Mouse (Mus musculus) forebrain, embryonic 13.5 days (tissue): ENCODE measurements at regions not wholly inside any gene's neighbourhood (a gene's known extent, or its start where the extent isn't known, plus 50 kb on each side); places are given as distances from the start of the nearest gene placed in this dataset.

Source experiments
- ATAC-seq: fragments of 200-750 bp; cut with Nextera tagmentation; 2 replicates; pipeline ENCODE4 v1.8.0; 2017
- H3K27ac ChIP-seq: fragments of 300-500 bp; sonication (generic); 2 replicates; pipeline ENCODE4 v1.5.1; 2015; ENCODE audit warnings: inconsistent platforms, mild to moderate bottlenecking, moderate library complexity
- H3K27me3 ChIP-seq: fragments of 300-500 bp; sonication (generic); 2 replicates; pipeline ENCODE4 v1.6.1; 2015; ENCODE audit warnings: mild to moderate bottlenecking, inconsistent platforms
- H3K36me3 ChIP-seq: fragments of 300-500 bp; sonication (generic); 2 replicates; pipeline ENCODE4 v1.6.1; 2015; ENCODE audit warnings: mild to moderate bottlenecking, inconsistent platforms; ENCODE audit not compliant: poor library complexity, severe bottlenecking
- H3K4me1 ChIP-seq: fragments of 300-500 bp; sonication (generic); 2 replicates; pipeline ENCODE4 v1.6.1; 2015; ENCODE audit warnings: inconsistent platforms
- H3K4me2 ChIP-seq: fragments of 300-500 bp; sonication (generic); 2 replicates; pipeline ENCODE4 v1.6.1; 2015; ENCODE audit warnings: inconsistent platforms, mild to moderate bottlenecking, moderate library complexity
- H3K4me3 ChIP-seq: fragments of 300-500 bp; sonication (generic); 2 replicates; pipeline ENCODE4 v1.5.1; 2015; ENCODE audit warnings: mild to moderate bottlenecking, inconsistent platforms
- H3K9ac ChIP-seq: fragments of 300-500 bp; sonication (generic); 2 replicates; pipeline ENCODE4 v1.6.1; 2015; ENCODE audit warnings: mild to moderate bottlenecking, inconsistent platforms
- H3K9me3 ChIP-seq: fragments of 300-500 bp; sonication (generic); replicated peaks from 2 replicates; pipeline ENCODE4 v1.6.1; 2016; ENCODE audit warnings: inconsistent platforms
- WGBS: fragments of 180-500 bp; shearing (Covaris S2); methylation state at CpG from one replicate; pipeline ENCODE4 v1.1.7; 2015; 5-methylcytosine and 5-hydroxymethylcytosine counted together

DNA sequence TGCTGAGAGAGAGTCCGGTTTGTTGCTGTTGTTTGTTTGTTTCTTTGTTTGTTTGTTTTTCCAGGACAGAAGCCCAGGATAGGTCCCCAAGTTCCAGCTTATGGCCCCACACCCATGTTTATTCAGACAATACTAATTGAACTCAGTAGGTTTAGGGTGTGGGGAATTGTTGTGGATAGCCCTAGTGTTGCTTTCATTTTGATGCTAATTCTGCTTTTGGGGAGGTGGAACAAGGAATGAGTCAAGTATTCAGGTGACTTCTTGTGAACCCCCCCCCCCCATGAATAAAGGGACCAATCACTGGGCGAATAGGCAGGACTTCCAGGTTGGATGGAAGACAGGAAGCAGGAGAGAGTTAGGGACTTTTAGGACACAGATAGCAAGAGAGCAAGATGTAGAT lies 75.0 kb upstream of the Intu start:
- Histone ChIP-seq H3K4me2 (no peak overlapping the region), H3K27me3 (no peaks in the 10 kb centered on the region), H3K4me1 (peaks cover 4% of the 10 kb centered on the region), H3K4me3 (no peak overlapping the region), H3K9me3 (no peaks in the 10 kb centered on the region), H3K36me3 (no peaks in the 10 kb centered on the region), H3K27ac (no peak overlapping the region), H3K9ac (no peak overlapping the region)
- ATAC-seq = no peak
- whole genome bisulfite sequencing = 74% methylated on average over 2 of the region's 2 CpGs

DNA sequence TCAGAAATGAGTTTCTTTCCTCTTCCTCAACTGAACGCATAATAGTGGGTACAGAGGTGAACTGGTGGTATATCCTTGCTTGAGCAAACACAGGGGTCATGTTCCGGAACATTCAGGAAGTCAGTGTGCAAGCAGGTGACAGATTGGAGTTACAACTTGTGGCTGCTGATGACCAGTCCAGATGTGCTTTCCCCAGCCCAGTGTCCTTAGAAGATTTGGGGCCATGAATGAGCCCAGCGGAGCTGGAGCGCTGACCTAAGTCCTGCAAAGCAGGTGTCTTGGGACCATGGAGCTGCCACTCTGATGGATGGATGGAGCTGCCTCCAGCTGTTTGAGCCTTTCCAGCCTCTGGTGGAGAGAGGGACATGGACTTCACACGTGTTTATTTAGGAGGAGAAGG lies 72.6 kb upstream of the Intu start:
- no peak for ATAC-seq
- Histone ChIP-seq H3K9ac (no peak overlapping the region), H3K27me3 (no peaks in the 10 kb centered on the region), H3K4me1 (peaks cover 3% of the 10 kb centered on the region), H3K9me3 (no peaks in the 10 kb centered on the region), H3K4me2 (no peak overlapping the region), H3K27ac (no peak overlapping the region), H3K36me3 (no peaks in the 10 kb centered on the region), H3K4me3 (no peak overlapping the region)
- 89% methylated on average over 5 of the region's 5 CpGs for WGBS

- no peak for ATAC-seq
- WGBS = 87% methylated on average over 5 of the region's 5 CpGs
- H3K9me3 ChIP-seq = no peaks in the 10 kb centered on the region
- no peak overlapping the region for H3K27ac ChIP-seq
- H3K4me2 ChIP-seq = no peak overlapping the region
- no peak overlapping the region for H3K4me3 ChIP-seq
- H3K27me3 ChIP-seq = no peaks in the 10 kb centered on the region
- no peaks in the 10 kb centered on the region for H3K36me3 ChIP-seq
- H3K4me1 ChIP-seq = no peaks in the 10 kb centered on the region
- H3K9ac ChIP-seq = no peak overlapping the region
Measured at GRCm38 (mm10) chr3:40463446-40463845, 67.6 kb upstream of the Intu start.

GRCm38 (mm10) chr3:40470101-40470500 lies 61.0 kb upstream of the Intu start:
- Histone ChIP-seq H3K36me3 (no peaks in the 10 kb centered on the region), H3K9ac (no peak overlapping the region), H3K27me3 (no peaks in the 10 kb centered on the region), H3K27ac (no peak overlapping the region), H3K4me2 (no peak overlapping the region), H3K9me3 (no peaks in the 10 kb centered on the region), H3K4me1 (no peaks in the 10 kb centered on the region), H3K4me3 (no peak overlapping the region)
- WGBS = 76% methylated on average over 6 of the region's 6 CpGs
- no peak for ATAC-seq

GRCm38 (mm10) chr3:40472766-40473165 lies 58.3 kb upstream of the Intu start:
- 94% methylated on average over 6 of the region's 6 CpGs for WGBS
- H3K9ac ChIP-seq = no peak overlapping the region
- H3K27me3 ChIP-seq = no peaks in the 10 kb centered on the region
- H3K4me3 ChIP-seq = no peak overlapping the region
- H3K4me2 ChIP-seq = no peak overlapping the region
- no peak for ATAC-seq
- H3K27ac ChIP-seq = no peak overlapping the region
- no peaks in the 10 kb centered on the region for H3K36me3 ChIP-seq
- H3K9me3 ChIP-seq = no peaks in the 10 kb centered on the region
- no peaks in the 10 kb centered on the region for H3K4me1 ChIP-seq

DNA sequence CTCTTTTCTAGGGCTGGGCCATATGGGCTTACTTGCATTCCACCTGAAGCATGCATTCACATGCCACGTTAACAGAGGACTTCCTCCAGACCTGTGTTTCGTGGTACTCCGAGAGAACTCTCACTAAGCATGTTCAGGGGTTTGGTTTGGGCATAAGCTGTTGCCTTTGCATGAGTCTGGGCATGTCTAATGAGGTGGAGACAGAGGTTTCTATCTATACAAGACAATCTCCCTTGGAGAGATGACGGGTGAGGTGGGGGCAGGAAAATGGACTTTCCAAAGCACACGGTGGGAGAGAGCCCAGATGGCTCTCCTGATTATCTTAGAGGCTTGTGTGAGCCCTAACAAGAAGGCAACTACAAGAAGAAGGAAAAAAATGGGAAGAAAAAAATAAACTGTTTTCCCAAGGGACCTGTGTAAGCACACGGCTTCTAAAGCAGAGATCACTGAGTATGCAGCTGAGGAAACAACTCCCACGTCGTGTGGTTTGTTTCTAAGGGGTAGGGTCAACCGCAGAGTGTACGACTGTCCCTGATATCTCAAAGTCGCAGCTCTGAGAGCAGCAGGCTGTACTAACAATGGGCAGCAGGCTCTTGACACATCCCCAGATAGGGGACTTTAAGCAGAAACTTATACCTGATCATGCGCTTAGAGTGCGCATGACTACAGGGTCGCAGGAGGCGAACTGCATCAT lies 50.7 kb upstream of the Intu start:
- no peaks in the 10 kb centered on the region for H3K4me1 ChIP-seq
- H3K36me3 ChIP-seq = no peaks in the 10 kb centered on the region
- H3K9me3 ChIP-seq = no peaks in the 10 kb centered on the region
- H3K9ac ChIP-seq = no peak overlapping the region
- no peak overlapping the region for H3K4me2 ChIP-seq
- no peaks in the 10 kb centered on the region for H3K27me3 ChIP-seq
- no peak overlapping the region for H3K27ac ChIP-seq
- 88% methylated on average over 15 of the region's 15 CpGs for WGBS
- no peak for ATAC-seq
- H3K4me3 ChIP-seq = no peak overlapping the region
